Mouse (Mus musculus) cortical plate, adult 2 months (tissue): ENCODE measurements at regions not wholly inside any gene's neighbourhood (a gene's known extent, or its start where the extent isn't known, plus 50 kb on each side); places are given as distances from the start of the nearest gene placed in this dataset.

Experiments
- H3K27ac ChIP-seq: fragments of 200-500 bp; 2 replicates; pipeline ENCODE4 v1.5.1; 2012; ENCODE audit warnings: low read length, control low read depth, inconsistent platforms; ENCODE audit not compliant: insufficient read depth
- H3K4me1 ChIP-seq: fragments of 200-500 bp; 2 replicates; pipeline ENCODE4 v1.6.1; 2011; ENCODE audit warnings: low read length; ENCODE audit not compliant: control insufficient read depth, insufficient read depth
- H3K4me3 ChIP-seq: fragments of 200-500 bp; 2 replicates; pipeline ENCODE4 v1.5.1; 2011; ENCODE audit warnings: mild to moderate bottlenecking, low read length, control low read depth; ENCODE audit not compliant: insufficient read depth
- CTCF ChIP-seq: fragments of 200-500 bp; IDR thresholded peaks from 2 replicates; pipeline ENCODE4 v1.5.1; 2011; ENCODE audit warnings: mild to moderate bottlenecking, control low read depth, low read length; ENCODE audit not compliant: insufficient read depth; ENCODE audit errors: extremely low read depth
- POLR2A ChIP-seq: fragments of 200-500 bp; IDR thresholded peaks from 2 replicates; pipeline ENCODE4 v1.6.1; 2011; ENCODE audit warnings: mild to moderate bottlenecking, low read length, control low read depth; ENCODE audit not compliant: insufficient read depth; ENCODE audit errors: extremely low read depth

- TF ChIP-seq POLR2A (no peak), CTCF (no peak)
- Histone ChIP-seq H3K4me3 (no peak overlapping the region), H3K27ac (no peak overlapping the region), H3K4me1 (no peaks in the 10 kb centered on the region)
These were observed 1181.7 kb upstream of the Celf2 start for GRCm38 (mm10) chr2:8690846-8691643.

GRCm38 (mm10) chr2:8729306-8729705 lies 1151.7 kb upstream of the 4930412O13Rik start:
- Histone ChIP-seq H3K27ac (no peak overlapping the region), H3K4me3 (no peak overlapping the region), H3K4me1 (no peaks in the 10 kb centered on the region)
- TF ChIP-seq CTCF (no peak), POLR2A (no peak)

- no peaks in the 10 kb centered on the region for H3K4me1 ChIP-seq
- H3K27ac ChIP-seq = no peak overlapping the region
- H3K4me3 ChIP-seq = no peak overlapping the region
- no peak for TF ChIP-seq POLR2A
- TF ChIP-seq CTCF = peak; percentile 61
These were observed 1126.9 kb upstream of the 4930412O13Rik start for GRCm38 (mm10) chr2:8754142-8754541.

GRCm38 (mm10) chr2:8756546-8756945 lies 1124.5 kb upstream of the 4930412O13Rik start:
- Histone ChIP-seq H3K27ac (no peak overlapping the region), H3K4me1 (no peaks in the 10 kb centered on the region), H3K4me3 (no peak overlapping the region)
- TF ChIP-seq POLR2A (no peak), CTCF (no peak)

- TF ChIP-seq CTCF (no peak), POLR2A (no peak)
- Histone ChIP-seq H3K4me1 (no peaks in the 10 kb centered on the region), H3K4me3 (no peak overlapping the region), H3K27ac (no peak overlapping the region)
These were observed 1110.4 kb upstream of the 4930412O13Rik start for GRCm38 (mm10) chr2:8770636-8771035.

- Histone ChIP-seq H3K27ac (no peak overlapping the region), H3K4me1 (no peaks in the 10 kb centered on the region), H3K4me3 (no peak overlapping the region)
- TF ChIP-seq CTCF (no peak), POLR2A (no peak)
These were observed 1099.7 kb upstream of the 4930412O13Rik start for GRCm38 (mm10) chr2:8781152-8781935.

- Histone ChIP-seq H3K4me1 (no peaks in the 10 kb centered on the region), H3K4me3 (no peak overlapping the region), H3K27ac (no peak overlapping the region)
- TF ChIP-seq POLR2A (no peak), CTCF (no peak)
These were observed 1098.8 kb upstream of the 4930412O13Rik start for GRCm38 (mm10) chr2:8782225-8782624.

GRCm38 (mm10) chr2:8802061-8802460 lies 1079.0 kb upstream of the 4930412O13Rik start:
- Histone ChIP-seq H3K4me3 (no peak overlapping the region), H3K4me1 (no peaks in the 10 kb centered on the region), H3K27ac (no peak overlapping the region)
- no peak for TF ChIP-seq CTCF
- TF ChIP-seq POLR2A = no peak

- TF ChIP-seq CTCF = no peak
- Histone ChIP-seq H3K4me3 (no peak overlapping the region), H3K4me1 (no peaks in the 10 kb centered on the region), H3K27ac (no peak overlapping the region)
These were observed 1071.4 kb upstream of the 4930412O13Rik start for GRCm38 (mm10) chr2:8809609-8810008.

- Histone ChIP-seq H3K4me3 (no peak overlapping the region), H3K27ac (no peak overlapping the region), H3K4me1 (no peaks in the 10 kb centered on the region)
- no peak for TF ChIP-seq CTCF
- TF ChIP-seq POLR2A = no peak
These were observed 1062.9 kb upstream of the 4930412O13Rik start for GRCm38 (mm10) chr2:8818127-8818526.
